Mouse (Mus musculus) embryo, embryonic 10 days (tissue): ENCODE measurements around the gene Ankrd49.

Experiments
- DNase-seq: peaks from one replicate; pipeline ENCODE4 v3.0.0-alpha.2; 2015; ENCODE audit warnings: low spot score

The Ankrd49 gene

DNA sequence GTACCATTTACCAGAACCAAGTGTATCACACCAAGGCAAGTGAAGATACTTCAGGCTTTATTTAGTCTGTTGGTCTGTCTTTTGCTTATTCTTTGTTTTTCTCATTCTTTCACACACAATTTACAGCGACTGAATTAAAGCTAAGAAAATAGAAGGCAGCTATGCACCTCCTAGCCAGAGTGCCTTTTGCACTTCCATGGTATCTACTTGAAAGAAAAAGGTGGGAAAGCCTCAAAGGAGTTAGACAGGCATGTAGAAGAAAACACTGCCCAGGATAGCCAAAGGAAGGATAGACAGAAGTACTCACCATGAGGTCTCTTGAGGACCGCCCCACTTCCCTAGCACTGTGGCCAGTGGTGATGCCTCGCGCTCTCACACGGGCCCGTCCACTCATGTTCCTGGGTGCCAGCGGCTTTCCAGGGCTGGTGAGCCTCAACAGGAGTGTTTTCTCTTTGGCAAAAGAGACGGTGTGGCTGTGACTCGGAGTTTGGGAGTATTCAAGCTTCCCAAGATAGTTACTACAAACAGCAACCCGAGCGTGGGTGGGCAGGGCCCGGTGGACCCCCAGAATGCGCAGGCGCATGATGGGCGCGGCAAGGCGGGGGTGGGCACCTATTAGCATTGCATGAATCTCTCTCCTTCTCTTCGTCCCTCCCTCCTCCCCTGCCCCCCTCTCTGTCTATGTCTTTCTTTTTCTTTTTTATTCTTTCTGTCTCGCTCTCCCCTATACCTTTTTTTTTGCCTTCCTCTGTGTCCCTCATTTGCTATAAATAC is 44.3 kb downstream of the Ankrd49 start, which contains the start of gene Piwil4:
Gene Piwil4, minus strand, starts transcription at position 583 of the 774 bp plus-strand sequence.
- DNase-seq, result no peak

DNA sequence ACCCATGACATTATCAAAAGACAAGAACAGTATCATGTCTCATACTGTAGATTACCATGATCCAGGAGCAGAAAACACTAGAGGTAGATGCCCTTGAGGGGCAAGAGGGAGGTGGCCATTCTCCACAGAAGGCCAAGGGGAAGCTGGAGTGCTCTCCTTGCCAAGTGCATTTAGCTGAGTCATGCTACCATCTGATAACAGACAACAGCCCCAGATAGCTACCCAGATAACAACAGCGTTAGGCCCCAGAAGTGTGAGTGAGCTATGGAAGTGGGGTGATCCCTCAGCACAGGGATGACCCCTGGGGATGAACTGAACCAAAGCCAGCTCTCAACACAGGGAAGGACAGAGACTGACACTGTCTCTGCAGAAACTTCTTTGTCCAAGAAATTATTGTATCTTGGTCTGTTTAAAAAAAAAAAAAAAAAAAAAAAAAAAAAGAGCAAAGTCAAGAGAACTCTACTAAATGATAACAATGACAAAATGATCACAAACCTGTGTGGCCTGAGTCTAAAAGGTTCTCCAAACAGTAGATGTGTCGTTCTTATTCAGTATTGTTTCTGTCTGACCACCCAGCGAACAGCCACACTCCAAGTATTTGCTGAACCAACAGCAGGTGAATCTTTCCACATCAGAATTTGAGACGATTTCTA is 45.0 kb downstream of the Ankrd49 start:
- no peak for DNase-seq

DNA sequence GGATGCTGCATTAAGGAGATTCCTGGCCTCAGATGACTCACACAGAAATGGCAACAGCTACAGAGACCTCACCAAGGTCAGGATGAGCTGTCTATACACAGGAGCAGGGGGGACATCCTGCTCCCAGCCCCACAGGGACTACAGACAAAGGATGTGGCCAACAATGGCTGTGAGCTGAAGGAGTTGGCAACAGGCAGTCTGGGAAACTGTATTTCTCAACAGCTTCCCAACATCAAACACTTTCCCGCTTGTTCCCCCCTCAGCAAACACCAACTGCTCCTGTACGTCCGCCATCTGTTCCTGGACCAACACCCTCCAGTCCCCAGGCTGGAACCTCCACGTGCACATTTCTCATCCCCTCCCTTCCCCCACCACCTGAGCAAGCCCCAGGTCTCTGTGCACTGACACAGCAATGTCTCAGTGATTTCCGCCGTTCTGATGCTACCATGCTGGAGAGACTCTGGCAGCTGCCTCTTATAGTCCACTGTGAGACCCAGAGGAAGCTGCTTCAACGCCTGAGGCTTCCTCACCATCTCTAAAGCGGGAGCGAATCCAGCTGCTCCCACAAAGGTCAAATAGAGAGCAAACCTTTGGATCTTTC is 53.6 kb downstream of the Ankrd49 start:
- DNase-seq, result peak; percentile 65
